Mouse (Mus musculus) midbrain, postnatal 0 days (tissue): ENCODE data around the gene Pmepa1. TPM values are rescaled to one million over a fixed set of nuclear protein-coding genes. Genes with fewer than 3 reads are reported as not detected.

ENCODE experiments used
- ATAC-seq: fragments of 200-750 bp; cut with Nextera tagmentation; 2 replicates; pipeline ENCODE4 v1.8.0; 2017; ENCODE audit warnings: moderate number of reproducible peaks, mild to moderate bottlenecking, moderate TSS enrichment, moderate library complexity; ENCODE audit not compliant: low FRiP score
- DNase-seq: peaks from one replicate; pipeline ENCODE4 v3.0.0-alpha.2; 2015; ENCODE audit warnings: low spot score
- H3K27ac ChIP-seq: fragments of 300-500 bp; sonication (generic); 2 replicates; pipeline ENCODE4 v1.5.1; 2014; ENCODE audit warnings: low read depth, mild to moderate bottlenecking, low read length, mixed read lengths
- H3K27me3 ChIP-seq: fragments of 300-500 bp; sonication (generic); 2 replicates; pipeline ENCODE4 v1.6.1; 2014; ENCODE audit warnings: low read length, control low read depth, mixed read lengths; ENCODE audit not compliant: insufficient read depth
- H3K36me3 ChIP-seq: fragments of 300-500 bp; sonication (generic); 2 replicates; pipeline ENCODE4 v1.6.1; 2014; ENCODE audit warnings: low read length, control low read depth, mixed read lengths; ENCODE audit not compliant: insufficient read depth
- H3K4me1 ChIP-seq: fragments of 300-500 bp; sonication (generic); 2 replicates; pipeline ENCODE4 v1.6.1; 2014; ENCODE audit warnings: mild to moderate bottlenecking, control low read depth, antibody characterized with exemption, low read length, mixed read lengths; ENCODE audit not compliant: insufficient read depth
- H3K4me2 ChIP-seq: fragments of 300-500 bp; sonication (generic); 2 replicates; pipeline ENCODE4 v1.6.1; 2014; ENCODE audit warnings: low read depth, mild to moderate bottlenecking, low read length, mixed read lengths; ENCODE audit not compliant: poor library complexity, severe bottlenecking
- H3K4me3 ChIP-seq: fragments of 300-500 bp; sonication (generic); 2 replicates; pipeline ENCODE4 v1.5.1; 2014; ENCODE audit warnings: low read depth, mild to moderate bottlenecking, low read length, moderate library complexity
- H3K9ac ChIP-seq: fragments of 300-500 bp; sonication (generic); replicated peaks from 2 replicates; pipeline ENCODE4 v1.6.1; 2014; ENCODE audit warnings: mild to moderate bottlenecking, low read length, moderate library complexity, mixed read lengths; ENCODE audit not compliant: poor library complexity, severe bottlenecking
- H3K9me3 ChIP-seq: fragments of 300-500 bp; sonication (generic); 2 replicates; pipeline ENCODE4 v1.6.1; 2016; ENCODE audit warnings: low read length, control low read depth
- CTCF ChIP-seq: IDR thresholded peaks from 2 replicates; pipeline ENCODE4 v1.5.1; 2016; ENCODE audit warnings: antibody characterized with exemption, mild to moderate bottlenecking
- WGBS: fragments of 180-500 bp; shearing (Covaris S2); extraction: QIAGEN DNeasy Blood & Tissue Kit; methylation state at CpG from one replicate; pipeline ENCODE4 v1.1.7; 2014; 5-methylcytosine and 5-hydroxymethylcytosine counted together
- polyA plus RNA-seq: library from polyadenylated mRNA; unstranded; fragments of >200 nt; fragmentation: Nextera tagmentation; extraction: Ambion mirVana; gene quantifications from 2 replicates; pipeline ENCODE4 v1.2.1, GENCODE M21; 2015
- total RNA-seq: library from RNA; depleted of rRNA; stranded (reverse); fragments of >200 nt; gene quantifications from 2 replicates; pipeline ENCODE4 v1.2.3, GENCODE M21; 2014

Pmepa1 gene
- total and polyA plus RNA-seq, 2 experiments from 2014 or later: 2.3 to 12.8 TPM

- Histone ChIP-seq H3K4me3 (peak overlapping the region; percentile 96; the same call in 1 of the 2 replicates), H3K27me3 (no peaks in the 10 kb centered on the region), H3K4me1 (peaks cover 7% of the 10 kb centered on the region), H3K27ac (no peak overlapping the region), H3K9me3 (no peaks in the 10 kb centered on the region), H3K9ac (0 out of 2 replicates have a peak overlapping the region, but pooled peaks have one; percentile 96), H3K36me3 (no peaks in the 10 kb centered on the region), H3K4me2 (peak overlapping the region; percentile 78)
- no peak for ATAC-seq
- DNase-seq: no peak
- WGBS: 59% methylated on average over 4 of the region's 4 CpGs
- TF ChIP-seq CTCF: no peak
Measured at GRCm38 (mm10) chr2:173273885-173274284, 2.4 kb downstream of the Pmepa1 start.

DNA sequence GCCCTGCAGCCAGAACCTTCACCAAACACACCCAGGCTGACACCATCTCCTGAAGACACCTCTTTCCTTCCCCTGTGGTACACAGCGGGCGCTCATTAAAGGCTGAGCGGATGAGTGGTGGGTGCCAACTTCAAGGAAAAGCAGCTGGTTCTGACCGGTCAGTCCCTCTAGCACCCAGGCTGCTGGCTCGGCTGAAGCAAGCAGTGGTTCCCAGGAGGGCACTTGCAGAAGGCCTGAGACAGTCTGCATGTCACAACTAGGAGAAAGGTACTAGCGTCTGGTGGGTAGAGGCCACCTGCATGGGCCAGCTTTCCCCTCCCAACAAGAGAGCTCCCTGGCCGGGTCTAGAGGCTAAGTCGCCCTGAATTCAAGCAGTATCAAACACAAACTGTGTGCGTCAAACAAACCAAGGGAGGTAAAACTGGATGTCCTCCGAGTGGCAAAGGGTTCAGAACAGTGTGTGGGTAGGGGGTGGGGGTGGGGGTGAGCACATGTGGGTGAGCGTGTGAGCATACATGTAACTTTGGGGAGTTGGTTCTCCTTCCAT lies 3.9 kb downstream of the Pmepa1 start:
- H3K36me3 ChIP-seq: no peaks in the 10 kb centered on the region
- H3K4me2 ChIP-seq: no peak overlapping the region
- TF ChIP-seq CTCF: no peak
- peaks cover 7% of the 10 kb centered on the region for H3K4me1 ChIP-seq
- no peak overlapping the region for H3K4me3 ChIP-seq
- no peak for ATAC-seq
- no peak overlapping the region for H3K27ac ChIP-seq
- H3K9me3 ChIP-seq: no peaks in the 10 kb centered on the region
- no peak overlapping the region for H3K9ac ChIP-seq
- no peaks in the 10 kb centered on the region for H3K27me3 ChIP-seq
- WGBS: 76% methylated on average over 11 of the region's 11 CpGs
- DNase-seq: no peak

DNA sequence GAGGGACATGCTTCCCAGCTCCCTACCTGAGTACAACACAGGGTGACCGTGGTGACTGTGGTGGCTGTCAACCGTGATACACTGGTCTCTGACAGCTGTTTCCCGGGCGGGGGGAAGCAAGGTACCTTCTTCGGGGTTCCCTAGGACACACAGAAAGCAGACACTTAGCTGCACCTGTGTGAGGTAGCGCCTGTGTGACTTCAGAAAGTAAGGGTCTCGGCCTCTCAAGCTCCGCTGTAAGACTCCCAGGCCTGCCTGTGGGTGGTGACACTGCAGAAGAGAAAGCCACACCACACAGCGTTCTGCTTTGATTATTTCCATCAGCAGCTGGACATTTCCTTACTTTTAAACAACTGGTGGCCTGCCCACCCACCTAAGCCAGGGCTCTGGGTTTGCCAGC lies 4.8 kb downstream of the Pmepa1 start:
- Histone ChIP-seq H3K27me3 (no peaks in the 10 kb centered on the region), H3K9me3 (no peaks in the 10 kb centered on the region), H3K4me2 (no peak overlapping the region), H3K9ac (no peak overlapping the region), H3K27ac (no peak overlapping the region), H3K4me3 (no peak overlapping the region), H3K36me3 (no peaks in the 10 kb centered on the region), H3K4me1 (peaks cover 7% of the 10 kb centered on the region)
- DNase-seq: no peak
- WGBS: 86% methylated on average over 9 of the region's 9 CpGs
- no peak; the same call in 1 of the 2 replicates for TF ChIP-seq CTCF
- no peak for ATAC-seq

- WGBS: 58% methylated on average over 11 of the region's 11 CpGs
- H3K4me1 ChIP-seq: peaks cover 7% of the 10 kb centered on the region
- ATAC-seq (no peak), DNase-seq (no peak)
- H3K9ac ChIP-seq: no peak overlapping the region
- no peak for TF ChIP-seq CTCF
- H3K4me2 ChIP-seq: no peak overlapping the region
- no peaks in the 10 kb centered on the region for H3K27me3 ChIP-seq
- no peak overlapping the region for H3K4me3 ChIP-seq
- no peaks in the 10 kb centered on the region for H3K36me3 ChIP-seq
- H3K27ac ChIP-seq: no peak overlapping the region
- H3K9me3 ChIP-seq: no peaks in the 10 kb centered on the region
Measured at GRCm38 (mm10) chr2:173270601-173271248, 5.6 kb downstream of the Pmepa1 start.

DNA sequence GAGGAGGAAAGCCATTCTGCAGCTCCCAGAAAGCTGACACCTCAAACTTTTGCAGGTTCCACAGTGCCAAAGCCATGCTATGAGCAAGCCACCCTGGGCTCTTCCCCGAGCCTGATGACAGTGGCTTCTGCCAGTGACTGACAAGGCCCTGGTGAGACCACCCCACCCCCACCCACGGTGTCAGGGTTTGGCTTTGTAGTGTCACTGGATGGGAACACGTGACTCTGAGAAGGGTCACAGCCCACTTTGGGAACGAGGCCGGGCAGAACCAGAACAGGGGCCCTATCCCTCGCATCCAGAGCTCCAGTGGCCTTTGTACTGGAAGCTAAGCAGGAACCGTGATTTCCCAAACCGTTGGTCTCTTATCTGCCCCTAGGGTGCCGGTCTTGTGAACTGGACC lies 6.1 kb downstream of the Pmepa1 start:
- Histone ChIP-seq H3K36me3 (no peaks in the 10 kb centered on the region), H3K4me2 (no peak overlapping the region), H3K27ac (no peak overlapping the region), H3K4me1 (peaks cover 7% of the 10 kb centered on the region), H3K9me3 (no peaks in the 10 kb centered on the region), H3K27me3 (no peaks in the 10 kb centered on the region), H3K9ac (no peak overlapping the region), H3K4me3 (no peak overlapping the region)
- no peak for TF ChIP-seq CTCF
- no peak for DNase-seq
- ATAC-seq: no peak
- WGBS: 63% methylated on average over 9 of the region's 9 CpGs

DNA sequence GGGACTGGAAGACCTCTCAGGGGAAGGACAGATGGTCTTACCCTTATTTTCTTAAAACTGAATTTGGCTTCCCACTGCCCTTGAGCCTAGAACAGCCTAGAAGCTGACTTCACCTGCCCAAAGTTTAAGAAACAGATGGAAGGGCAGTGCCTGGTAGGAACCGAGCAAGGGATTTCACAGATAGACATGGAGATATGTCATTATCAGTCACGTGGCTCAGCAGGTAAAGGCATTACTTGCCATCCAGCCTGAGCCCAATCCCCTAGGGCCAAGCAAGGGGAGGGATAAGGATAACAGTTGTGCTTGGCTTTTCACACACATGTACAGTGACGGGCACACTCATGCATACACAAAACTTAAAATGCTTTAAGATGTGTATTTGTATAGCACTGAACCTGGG lies 8.8 kb downstream of the Pmepa1 start:
- DNase-seq: no peak
- H3K4me1 ChIP-seq: peaks cover 3% of the 10 kb centered on the region; the same call in 1 of the 2 replicates
- WGBS: 72% methylated on average over 3 of the region's 3 CpGs

More for the DNA sequence above, 8.8 kb downstream of the Pmepa1 start:
- H3K27me3 ChIP-seq: no peaks in the 10 kb centered on the region
- no peaks in the 10 kb centered on the region for H3K36me3 ChIP-seq
- no peak overlapping the region for H3K4me2 ChIP-seq
- ATAC-seq: no peak
- H3K27ac ChIP-seq: no peak overlapping the region
- TF ChIP-seq CTCF: no peak
- no peak overlapping the region for H3K4me3 ChIP-seq
- H3K9ac ChIP-seq: no peak overlapping the region
- no peaks in the 10 kb centered on the region for H3K9me3 ChIP-seq
